Mouse (Mus musculus) C2C12 (cell line): Measurements from ENCODE around the gene Hist1h2ae.

Source experiments
- CEBPB ChIP-seq: IDR thresholded peaks from one replicate; pipeline ENCODE4 v1.6.1; 2011; ENCODE audit warnings: low read depth, mild to moderate bottlenecking, control low read depth, moderate library complexity
- CTCF ChIP-seq: IDR thresholded peaks from one replicate; pipeline ENCODE4 v1.5.1; 2011; ENCODE audit not compliant: control insufficient read depth, insufficient read depth, insufficient read length
- FOSL1 ChIP-seq: IDR thresholded peaks from one replicate; pipeline ENCODE4 v1.8.0; 2011; ENCODE audit warnings: mild to moderate bottlenecking, low read length; ENCODE audit not compliant: poor library complexity, insufficient read depth, severe bottlenecking
- MAX ChIP-seq: IDR thresholded peaks from one replicate; pipeline ENCODE4 v1.6.1; 2011; ENCODE audit warnings: mild to moderate bottlenecking, control low read depth
- MYOD1 ChIP-seq: IDR thresholded peaks from one replicate; pipeline ENCODE4 v1.6.1; 2011; ENCODE audit warnings: low read depth; ENCODE audit not compliant: control insufficient read depth, insufficient read length
- MYOG ChIP-seq: IDR thresholded peaks from one replicate; pipeline ENCODE4 v1.6.1; 2011; ENCODE audit not compliant: control insufficient read depth, insufficient read length; ENCODE audit errors: extremely low read depth
- USF1 ChIP-seq: IDR thresholded peaks from one replicate; pipeline ENCODE4 v1.6.1; 2011; ENCODE audit warnings: low read depth, mild to moderate bottlenecking, control low read depth, moderate library complexity

GRCm38 (mm10) chr13:23581408-23582218 lies 10.6 kb upstream of the Hist1h2ae start, which contains the start of gene Hist1h4d:
- no peak for TF ChIP-seq CTCF
- TF ChIP-seq CEBPB, result peak; percentile 51
- peak; percentile 44 for TF ChIP-seq MAX
- no peak for TF ChIP-seq MYOD1
- no peak for TF ChIP-seq USF1
- TF ChIP-seq FOSL1, result no peak
- TF ChIP-seq MYOG, result no peak
